Mouse (Mus musculus) embryonic facial prominence, embryonic 14.5 days (tissue): ENCODE data around the gene Lrr1. TPM values are rescaled to one million over a fixed set of nuclear protein-coding genes. Genes with fewer than 3 reads are reported as not detected.

Experiments used
- ATAC-seq: fragments of 200-750 bp; cut with Nextera tagmentation; 2 replicates; pipeline ENCODE4 v1.8.0; 2017; ENCODE audit warnings: low read depth, moderate number of reproducible peaks, moderate TSS enrichment
- DNase-seq: peaks from one replicate; pipeline ENCODE4 v3.0.0-alpha.2; 2015; ENCODE audit warnings: low spot score
- H3K27ac ChIP-seq: fragments of 300-500 bp; sonication (generic); replicated peaks from 2 replicates; pipeline ENCODE4 v1.5.1; 2014; ENCODE audit warnings: low read depth, mild to moderate bottlenecking, low read length, moderate library complexity
- H3K27me3 ChIP-seq: fragments of 300-500 bp; sonication (generic); replicated peaks from 2 replicates; pipeline ENCODE4 v1.6.1; 2014; ENCODE audit warnings: low read length; ENCODE audit not compliant: control insufficient read depth, insufficient read depth
- H3K36me3 ChIP-seq: fragments of 300-500 bp; sonication (generic); 2 replicates; pipeline ENCODE4 v1.6.1; 2014; ENCODE audit warnings: low read length, mixed read lengths; ENCODE audit not compliant: control insufficient read depth, insufficient read depth
- H3K4me1 ChIP-seq: fragments of 300-500 bp; sonication (generic); 2 replicates; pipeline ENCODE4 v1.6.1; 2014; ENCODE audit warnings: antibody characterized with exemption, low read length; ENCODE audit not compliant: control insufficient read depth, insufficient read depth
- H3K4me2 ChIP-seq: fragments of 300-500 bp; sonication (generic); 2 replicates; pipeline ENCODE4 v1.6.1; 2014; ENCODE audit warnings: low read depth, mild to moderate bottlenecking, low read length, moderate library complexity, mixed read lengths
- H3K4me3 ChIP-seq: fragments of 300-500 bp; sonication (generic); 2 replicates; pipeline ENCODE4 v1.5.1; 2014; ENCODE audit warnings: low read depth, mild to moderate bottlenecking, low read length
- H3K9ac ChIP-seq: fragments of 300-500 bp; sonication (generic); 2 replicates; pipeline ENCODE4 v1.6.1; 2014; ENCODE audit warnings: low read depth, mild to moderate bottlenecking, low read length, moderate library complexity, mixed read lengths
- H3K9me3 ChIP-seq: fragments of 300-500 bp; sonication (generic); 2 replicates; pipeline ENCODE4 v1.6.1; 2016; ENCODE audit warnings: low read length; ENCODE audit not compliant: control insufficient read depth
- WGBS: fragments of 180-500 bp; shearing (Covaris S2); extraction: QIAGEN DNeasy Blood & Tissue Kit; methylation state at CpG from one replicate; pipeline ENCODE4 v1.1.7; 2014; 5-methylcytosine and 5-hydroxymethylcytosine counted together
- polyA plus RNA-seq: library from polyadenylated mRNA; unstranded; fragments of >200 nt; fragmentation: Nextera tagmentation; extraction: Ambion mirVana; gene quantifications from 2 replicates; pipeline ENCODE4 v1.2.1, GENCODE M21; 2014

The Lrr1 gene
- polyA plus RNA-seq, 1 experiment from 2014 or later: 18.4 TPM

- peaks cover 21% of the 10 kb centered on the region for H3K4me1 ChIP-seq
- H3K9me3 ChIP-seq: no peaks in the 10 kb centered on the region
- no peaks in the 10 kb centered on the region for H3K27me3 ChIP-seq
- no peak overlapping the region for H3K27ac ChIP-seq
- H3K4me2 ChIP-seq: peak overlapping the region; percentile 78
- peaks cover 42% of the 10 kb centered on the region for H3K36me3 ChIP-seq
- peak overlapping the region; percentile 95 for H3K4me3 ChIP-seq
- DNase-seq: no peak
- no peak for ATAC-seq
- no peak overlapping the region for H3K9ac ChIP-seq
These were observed 30.4 kb downstream of the Lrr1 start for GRCm38 (mm10) chr12:69198985-69199384.

GRCm38 (mm10) chr12:69204052-69204833 is 35.6 kb downstream of the Lrr1 start, which contains the start of gene Gm49384:
Gm49384 (minus strand) TSS chr12:69204267.
- ATAC-seq (no peak), DNase-seq (no peak)
- Histone ChIP-seq H3K4me1 (0 out of 2 replicates have a peak, but pooled peaks cover under 1% of the 10 kb centered on the region), H3K4me3 (no peak within 1 kb of the TSS), H3K9me3 (no peaks in the 10 kb centered on the region), H3K27ac (no peak within 1 kb of the TSS), H3K36me3 (peaks cover 65% of the 10 kb centered on the region), H3K9ac (no peak within 1 kb of the TSS), H3K27me3 (no peaks in the 10 kb centered on the region), H3K4me2 (no peak within 1 kb of the TSS)
- 89% methylated on average over 16 of the region's 16 CpGs for WGBS

GRCm38 (mm10) chr12:69207396-69207795 is 38.8 kb downstream of the Lrr1 start:
- peaks cover 64% of the 10 kb centered on the region for H3K36me3 ChIP-seq
- H3K9me3 ChIP-seq: no peaks in the 10 kb centered on the region
- no peak overlapping the region for H3K9ac ChIP-seq
- DNase-seq: no peak
- H3K4me1 ChIP-seq: no peaks in the 10 kb centered on the region
- ATAC-seq: no peak
- H3K27me3 ChIP-seq: no peaks in the 10 kb centered on the region
- no peak overlapping the region for H3K4me2 ChIP-seq
- H3K4me3 ChIP-seq: no peak overlapping the region
- 93% methylated on average over 8 of the region's 8 CpGs for WGBS
- no peak overlapping the region for H3K27ac ChIP-seq

GRCm38 (mm10) chr12:69207926-69208325 is 39.3 kb downstream of the Lrr1 start:
- Histone ChIP-seq H3K27ac (no peak overlapping the region), H3K9me3 (no peaks in the 10 kb centered on the region), H3K27me3 (no peaks in the 10 kb centered on the region), H3K36me3 (peaks cover 63% of the 10 kb centered on the region), H3K4me1 (no peaks in the 10 kb centered on the region), H3K4me2 (no peak overlapping the region), H3K9ac (no peak overlapping the region), H3K4me3 (no peak overlapping the region)
- 92% methylated on average over 7 of the region's 7 CpGs for WGBS
- ATAC-seq (no peak), DNase-seq (no peak)

- Histone ChIP-seq H3K4me3 (no peak overlapping the region), H3K9me3 (no peaks in the 10 kb centered on the region), H3K4me2 (no peak overlapping the region), H3K36me3 (peaks cover 62% of the 10 kb centered on the region), H3K27ac (no peak overlapping the region), H3K4me1 (no peaks in the 10 kb centered on the region), H3K27me3 (no peaks in the 10 kb centered on the region), H3K9ac (no peak overlapping the region)
- no peak for DNase-seq
- ATAC-seq: no peak
- 89% methylated on average over 2 of the region's 2 CpGs for WGBS
These were observed 39.9 kb downstream of the Lrr1 start for GRCm38 (mm10) chr12:69208520-69208919.

GRCm38 (mm10) chr12:69210056-69210979 is 41.7 kb downstream of the Lrr1 start:
- no peaks in the 10 kb centered on the region for H3K9me3 ChIP-seq
- DNase-seq (peak; percentile 22), ATAC-seq (peak; percentile 76)
- no peak overlapping the region for H3K4me3 ChIP-seq
- no peaks in the 10 kb centered on the region for H3K4me1 ChIP-seq
- no peak overlapping the region for H3K9ac ChIP-seq
- no peaks in the 10 kb centered on the region for H3K27me3 ChIP-seq
- no peak overlapping the region for H3K4me2 ChIP-seq
- WGBS: 82% methylated on average over 18 of the region's 18 CpGs
- peaks cover 73% of the 10 kb centered on the region for H3K36me3 ChIP-seq
- no peak overlapping the region for H3K27ac ChIP-seq

- DNase-seq: peak; percentile 27
- H3K9ac ChIP-seq: no peak overlapping the region
These were observed 42.4 kb downstream of the Lrr1 start for GRCm38 (mm10) chr12:69211057-69211456.

GRCm38 (mm10) chr12:69213186-69213777 is 44.7 kb downstream of the Lrr1 start:
- no peaks in the 10 kb centered on the region for H3K9me3 ChIP-seq
- WGBS: 94% methylated on average over 13 of the region's 13 CpGs
- H3K4me3 ChIP-seq: no peak overlapping the region
- H3K9ac ChIP-seq: no peak overlapping the region
- no peaks in the 10 kb centered on the region for H3K4me1 ChIP-seq
- no peak overlapping the region for H3K4me2 ChIP-seq
- peaks cover 80% of the 10 kb centered on the region for H3K36me3 ChIP-seq
- no peak for DNase-seq
- no peak for ATAC-seq
- no peaks in the 10 kb centered on the region for H3K27me3 ChIP-seq
- H3K27ac ChIP-seq: no peak overlapping the region

More at GRCm38 (mm10) chr12:69211057-69211456, 42.4 kb downstream of the Lrr1 start:
- WGBS: 79% methylated on average over 5 of the region's 5 CpGs
- ATAC-seq: no peak
- Histone ChIP-seq H3K27ac (no peak overlapping the region), H3K9me3 (no peaks in the 10 kb centered on the region), H3K4me1 (no peaks in the 10 kb centered on the region), H3K36me3 (peaks cover 76% of the 10 kb centered on the region), H3K4me3 (no peak overlapping the region), H3K27me3 (no peaks in the 10 kb centered on the region), H3K4me2 (no peak overlapping the region)
